Mouse (Mus musculus) left cerebral cortex, adult 2 months (tissue): ENCODE results near the gene Kank1. TPM values are rescaled to one million over a fixed set of nuclear protein-coding genes. Genes with fewer than 3 reads are reported as not detected.

ENCODE experiments used
- DNase-seq, 2 experiments: peaks; one replicate each; pipeline ENCODE4 v3.0.0; 2021 to 2022; ENCODE audit warnings: low spot score in 2 of 2, mixed read lengths in 1 of 2; ENCODE audit errors: extremely low spot score in 1 of 2
- H3K27ac ChIP-seq: fragments of 200-600 bp; 2 replicates; pipeline ENCODE4 v1.8.1; 2022
- H3K4me3 ChIP-seq: fragments of 200-600 bp; 2 replicates; pipeline ENCODE4 v1.8.1; 2022
- CTCF ChIP-seq: fragments of 200-600 bp; IDR thresholded peaks from 2 replicates; pipeline ENCODE4 v1.8.1; 2022; ENCODE audit warnings: antibody characterized with exemption, mild to moderate bottlenecking, moderate library complexity
- intact Hi-C: fragments of 180-260 bp; cut with DNase I; formaldehyde crosslinking; loops from one replicate; pipeline ENCODE4 v1.15.1; 2025
- total RNA-seq, 2 experiments: library from RNA; stranded (reverse); gene quantifications; 2 replicates each; pipeline ENCODE4 v1.2.3; 2021

Gene Kank1
- total RNA-seq, 2 experiments from 2014 or later, result 14.1 to 20.0 TPM

- Histone ChIP-seq H3K4me3 (no peak overlapping the region), H3K27ac (no peak overlapping the region)
- TF ChIP-seq CTCF, result no peak
- DNase-seq, result no peak
- intact Hi-C loops, result no loop called here
Measured at GRCm38 (mm10) chr19:25325113-25326001, 88.6 kb downstream of the Kank1 start.

- Histone ChIP-seq H3K27ac (no peak overlapping the region), H3K4me3 (no peak overlapping the region)
- no peak for DNase-seq
- intact Hi-C loops, result no loop called here
- TF ChIP-seq CTCF, result no peak
Measured at GRCm38 (mm10) chr19:25326002-25326300, 89.2 kb downstream of the Kank1 start.

- DNase-seq, result no peak
- intact Hi-C loops, result no loop called here
Measured at GRCm38 (mm10) chr19:25327633-25328032, 90.9 kb downstream of the Kank1 start.

DNA sequence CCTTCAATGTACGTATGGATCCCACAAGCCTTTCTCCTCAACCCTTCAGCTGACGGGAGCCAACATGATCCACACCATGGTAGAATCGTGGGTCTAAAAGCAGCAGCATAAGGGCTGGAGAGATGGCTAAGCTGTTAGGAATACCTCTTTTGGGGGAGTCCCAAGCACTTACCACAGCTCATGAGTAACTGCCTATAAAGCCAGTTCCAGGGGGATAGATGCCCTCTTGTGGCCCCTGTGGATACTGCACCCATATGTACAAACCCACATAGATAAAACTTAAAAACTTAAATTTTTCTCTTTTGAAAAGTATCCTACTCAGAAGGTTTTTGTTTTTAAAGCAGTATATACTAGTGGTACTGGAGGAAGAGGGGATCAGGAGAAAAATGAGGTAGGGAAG, 97.6 kb downstream of the Kank1 start:
- TF ChIP-seq CTCF, result peak; percentile 80
- DNase-seq, result peak; percentile 38 to 51
- H3K4me3 ChIP-seq, result no peak overlapping the region
- H3K27ac ChIP-seq, result no peak overlapping the region
- intact Hi-C loops, result loop anchor here (1.0 kb wide), 1 partner anchor 202 kb away; no protein-coding TSS in a partner anchor

More at GRCm38 (mm10) chr19:25327633-25328032, 90.9 kb downstream of the Kank1 start:
- TF ChIP-seq CTCF, result peak; percentile 4; the same call in 1 of the 2 replicates
- Histone ChIP-seq H3K4me3 (no peak overlapping the region), H3K27ac (no peak overlapping the region)

DNA sequence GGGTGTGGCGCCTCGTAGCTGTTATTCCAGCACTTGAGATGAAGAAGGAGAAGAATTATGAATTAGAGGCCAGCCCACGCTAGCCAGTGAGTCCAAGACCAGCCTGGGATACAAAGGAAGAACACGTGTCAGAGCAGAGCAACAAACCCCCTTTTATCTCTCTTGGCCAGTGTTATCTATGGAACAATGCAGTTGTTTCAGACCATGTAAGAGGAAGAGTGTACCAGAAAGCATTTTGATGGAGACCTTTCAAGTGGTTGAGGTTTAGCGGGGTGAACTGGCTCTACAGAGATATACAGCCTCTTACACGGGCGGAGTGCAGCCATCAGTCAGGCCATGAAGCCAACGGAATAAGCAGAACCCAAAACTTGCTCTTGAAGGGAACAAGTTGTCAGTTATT, 100.0 kb downstream of the Kank1 start:
- Histone ChIP-seq H3K27ac (no peak overlapping the region), H3K4me3 (no peak overlapping the region)
- no peak for TF ChIP-seq CTCF
- no peak for DNase-seq
- intact Hi-C loops, result no loop called here

GRCm38 (mm10) chr19:25340630-25341620, 104.2 kb downstream of the Kank1 start:
- intact Hi-C loops, result loop anchor here (1.0 to 5.0 kb wide), 3 partner anchors 104 to 379 kb away; partner anchors contain the start of gene Cbwd1
- peak in 1 of 2 experiments; percentile 30 for DNase-seq
- peak; percentile 71 for TF ChIP-seq CTCF
- no peak overlapping the region for H3K27ac ChIP-seq
- no peak overlapping the region for H3K4me3 ChIP-seq

GRCm38 (mm10) chr19:25342026-25342425, 105.3 kb downstream of the Kank1 start:
- no peak overlapping the region for H3K27ac ChIP-seq
- DNase-seq, result no peak
- intact Hi-C loops, result loop anchor here (5.0 kb wide), 2 partner anchors 285 to 380 kb away; partner anchors contain the start of gene Cbwd1
- no peak overlapping the region for H3K4me3 ChIP-seq
- no peak for TF ChIP-seq CTCF

DNA sequence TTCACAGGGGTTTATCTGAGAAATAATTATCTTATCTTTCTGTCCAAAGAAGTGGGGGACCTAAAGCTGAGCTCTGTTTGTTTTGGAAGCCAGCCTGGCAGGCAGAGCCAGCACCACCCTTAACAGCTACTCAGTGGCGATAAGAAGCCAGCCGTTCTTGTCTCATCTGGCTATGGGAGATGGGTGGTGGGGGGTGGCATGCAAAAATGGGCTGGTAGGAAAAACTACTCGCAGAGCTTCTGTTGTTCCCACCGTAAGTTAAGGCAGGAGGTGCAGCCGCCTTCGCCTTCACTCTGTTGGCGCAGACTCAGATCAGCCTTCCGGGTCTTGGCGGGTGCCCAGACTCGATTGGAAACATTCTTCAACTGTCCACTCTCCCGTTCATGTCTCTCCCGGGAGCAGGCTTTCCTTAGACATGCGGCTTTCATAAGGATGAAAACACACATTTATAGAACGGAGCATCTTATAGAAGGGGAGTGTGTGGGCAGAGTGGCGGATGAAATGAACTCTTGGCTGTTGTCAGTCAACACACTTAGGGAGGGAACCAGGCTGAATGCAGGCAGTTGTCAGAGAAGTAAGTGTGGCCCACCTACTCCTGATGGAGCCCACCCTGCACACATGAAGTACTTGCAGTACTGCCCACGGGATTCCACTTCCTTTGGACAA, 107.0 kb downstream of the Kank1 start:
- Histone ChIP-seq H3K4me3 (peak overlapping the region; percentile 19), H3K27ac (no peak overlapping the region)
- peak in 1 of 2 experiments; percentile 18 for DNase-seq
- intact Hi-C loops, result loop anchor here (5.0 kb wide), 2 partner anchors 284 to 381 kb away; partner anchors contain the start of gene Cbwd1
- no peak for TF ChIP-seq CTCF

DNA sequence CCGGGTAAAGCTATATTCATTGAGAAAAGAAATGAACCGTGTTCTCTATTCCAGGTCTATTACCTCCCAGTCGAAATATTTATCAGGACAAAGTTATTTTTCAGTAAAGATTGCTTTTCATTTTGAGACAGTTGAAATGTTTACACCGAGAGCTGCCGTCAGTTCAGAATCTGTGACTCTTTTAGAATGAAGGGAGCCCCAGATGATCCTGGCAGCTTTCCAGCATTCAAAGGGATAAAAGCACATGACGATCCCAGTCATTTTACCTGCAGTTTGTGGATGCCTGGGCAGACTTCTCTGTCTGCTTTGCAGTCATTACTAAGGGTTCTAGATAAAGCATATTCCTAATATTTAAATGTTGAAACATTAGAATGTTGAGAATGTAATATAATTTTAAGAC, 107.6 kb downstream of the Kank1 start:
- Histone ChIP-seq H3K4me3 (no peak overlapping the region; the same call in 1 of the 2 replicates), H3K27ac (no peak overlapping the region)
- no peak for DNase-seq
- intact Hi-C loops, result loop anchor here (5.0 kb wide), 2 partner anchors 283 to 382 kb away; partner anchors contain the start of gene Cbwd1
- no peak for TF ChIP-seq CTCF

- H3K4me3 ChIP-seq, result no peak overlapping the region
- no peak for TF ChIP-seq CTCF
- DNase-seq, result no peak
- H3K27ac ChIP-seq, result no peak overlapping the region
- intact Hi-C loops, result no loop called here
Measured at GRCm38 (mm10) chr19:25345972-25346371, 109.2 kb downstream of the Kank1 start.

GRCm38 (mm10) chr19:25347515-25347914, 110.7 kb downstream of the Kank1 start:
- no peak overlapping the region for H3K27ac ChIP-seq
- intact Hi-C loops, result no loop called here
- H3K4me3 ChIP-seq, result no peak overlapping the region
- DNase-seq, result no peak
- no peak for TF ChIP-seq CTCF
